Mouse (Mus musculus) embryonic stem cell, embryonic (primary cell): ENCODE results near the gene Fgfr2.

Experiments used
- CTCF ChIA-PET, 4 experiments: fragments of 300-600 bp in 2 of 4; fragments of 350-600 bp in 2 of 4; sonication (Branson Sonifier 250); formaldehyde crosslinking; loops; one replicate each; lab custom pipeline; 2022; ENCODE audit warnings: inconsistent platforms in 2 of 4; lab: Charles Lee
- POLR2A ChIA-PET, 4 experiments: fragments of 300-600 bp in 2 of 4; fragments of 350-600 bp in 2 of 4; sonication (Branson Sonifier 250); formaldehyde crosslinking; loops; one replicate each; lab custom pipeline; 2022; ENCODE audit warnings: antibody characterized with exemption in 4 of 4, inconsistent platforms in 1 of 4; lab: Charles Lee

Gene Fgfr2

DNA sequence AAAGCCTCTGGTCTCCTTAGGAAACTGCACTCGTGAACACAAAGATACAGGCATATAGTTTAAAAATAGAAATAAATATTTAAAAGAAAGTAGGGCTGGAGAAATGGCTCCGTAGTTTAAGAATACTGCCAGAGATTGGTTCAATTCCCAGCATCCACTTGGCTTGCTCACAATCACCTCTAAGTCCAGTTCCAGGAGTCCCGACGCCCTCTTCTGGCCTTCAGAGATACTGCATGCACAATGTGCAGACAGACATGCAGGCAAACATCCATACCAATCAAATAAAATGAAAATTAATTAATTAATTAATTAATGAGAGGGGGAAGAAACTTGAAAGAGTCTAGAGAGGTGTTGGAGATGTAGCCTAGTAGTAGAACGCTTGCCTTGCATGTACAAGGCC is 2856.1 kb downstream of the Fgfr2 start:
- POLR2A ChIA-PET: interaction anchor here in 1 of 4 experiments (6.4 kb wide), 1 partner anchor 15 kb away, joined by 63 read pairs; no protein-coding TSS in a partner anchor
- CTCF ChIA-PET: no interaction called here

DNA sequence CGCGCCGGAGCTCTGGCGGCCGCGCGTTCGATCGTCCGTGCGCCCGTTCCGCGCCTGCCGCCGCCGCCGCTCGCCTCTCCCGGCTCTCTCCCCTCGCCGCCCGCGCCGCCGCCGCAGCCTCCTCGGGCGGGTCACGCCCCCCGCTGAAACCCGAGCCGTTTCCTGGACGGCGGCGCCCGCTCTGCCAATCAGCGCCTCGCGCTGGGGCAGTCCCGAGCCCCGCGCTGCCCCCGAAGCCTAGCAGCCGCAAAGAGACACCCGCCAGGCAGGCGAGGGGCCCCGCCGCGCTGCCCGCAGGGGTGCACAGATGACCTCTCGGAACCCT is 2857.0 kb downstream of the Fgfr2 start:
- ChIA-PET POLR2A (interaction anchor here in 2 of 4 experiments (0.8 to 6.4 kb wide), 5 partner anchors 10 to 612 kb away, joined by 3 to 63 read pairs (median 3); no protein-coding TSS in a partner anchor), CTCF (interaction anchor here in 3 of 4 experiments (0.5 to 0.6 kb wide), 3 partner anchors 11 to 40 kb away, joined by 3 to 8 read pairs (median 6); no protein-coding TSS in a partner anchor)

DNA sequence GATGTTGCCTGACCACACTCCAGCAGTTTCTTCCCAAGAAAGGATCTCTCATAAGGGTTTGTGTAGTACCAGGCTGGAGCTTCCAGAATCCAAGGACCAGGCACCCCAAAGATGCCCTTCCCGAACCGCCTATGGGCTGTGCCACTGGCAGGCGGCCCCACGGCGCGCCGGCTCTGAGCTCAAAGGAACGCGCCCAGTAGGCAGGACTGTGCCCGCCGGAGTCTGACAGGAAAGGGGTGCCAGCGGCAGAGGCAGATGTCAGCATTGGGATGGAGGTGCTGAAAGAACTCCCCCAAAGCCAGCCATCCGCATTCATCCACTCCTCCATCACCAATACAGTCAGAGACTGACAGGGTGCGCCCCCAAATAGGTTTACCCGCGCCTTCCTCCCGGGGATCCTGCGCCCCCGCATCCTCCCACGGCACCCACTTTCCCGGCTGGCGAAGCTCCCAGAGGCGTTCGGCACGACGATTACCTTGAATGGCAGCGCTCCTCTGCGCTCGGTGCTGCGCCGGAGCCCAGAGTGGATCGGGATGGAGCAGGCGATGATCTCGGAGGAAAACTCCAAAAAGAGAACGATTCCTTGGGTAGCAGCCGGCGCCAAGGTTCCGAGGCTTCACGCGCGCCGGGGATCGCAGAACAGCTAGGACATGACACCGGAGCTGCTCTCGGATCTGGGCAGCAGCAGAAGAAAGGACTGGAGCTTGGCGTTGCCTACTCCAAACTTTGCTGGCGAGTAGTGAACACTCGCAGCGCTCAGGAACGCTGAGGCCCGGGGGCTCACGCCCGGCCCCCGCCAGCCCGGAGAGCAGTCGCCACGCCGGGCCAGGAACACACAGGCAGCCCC is 2857.6 kb downstream of the Fgfr2 start:
- ChIA-PET CTCF (interaction anchor here in 3 of 4 experiments (0.5 to 1.5 kb wide), 6 partner anchors 10 to 592 kb away, joined by 3 to 8 read pairs (median 5); no protein-coding TSS in a partner anchor), POLR2A (interaction anchor here in 3 of 4 experiments (0.8 to 6.4 kb wide), 11 partner anchors 10 to 842 kb away, joined by 3 to 63 read pairs (median 3); no protein-coding TSS in a partner anchor)

DNA sequence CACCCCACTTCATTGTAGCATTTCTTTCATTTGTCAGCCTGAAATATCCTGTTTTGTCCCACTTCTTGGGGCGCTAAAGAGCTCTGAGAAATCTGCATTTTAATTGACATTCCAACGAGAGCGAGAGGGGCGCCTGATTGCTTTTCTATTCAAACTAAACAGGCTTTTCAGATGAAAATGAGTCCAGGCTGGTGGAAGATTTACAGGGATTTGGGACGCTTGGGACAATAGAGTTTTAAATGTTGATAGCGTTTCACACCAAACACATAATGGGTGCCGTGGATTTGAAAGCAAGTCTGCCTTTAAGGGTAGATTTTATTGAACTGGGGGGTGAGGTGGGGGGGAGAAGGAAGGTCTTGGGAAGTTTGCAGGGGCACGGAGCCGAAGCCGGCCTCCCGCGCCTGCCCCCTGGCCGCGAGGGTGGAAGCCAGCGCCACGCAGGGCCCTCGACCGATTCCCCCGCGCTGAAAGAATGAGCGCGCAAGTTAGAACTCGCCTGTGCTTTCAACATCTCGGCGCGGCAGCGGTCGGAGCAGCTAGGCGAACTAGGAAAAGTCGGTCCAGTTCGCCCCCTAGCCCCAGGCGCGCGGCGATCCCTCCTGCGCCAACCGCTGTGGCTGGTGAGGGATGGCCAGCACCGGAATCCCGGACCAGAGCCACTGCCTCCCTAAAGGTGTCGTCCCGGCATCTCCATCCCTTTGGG is 2858.4 kb downstream of the Fgfr2 start:
- ChIA-PET POLR2A (interaction anchor here in 3 of 4 experiments (0.6 to 6.4 kb wide), 14 partner anchors 11 to 858 kb away, joined by 3 to 63 read pairs (median 4); partner anchors contain the start of gene Wdr11 (in 1 of the 3)), CTCF (interaction anchor here in 3 of 4 experiments (0.6 to 1.5 kb wide), 6 partner anchors 8 to 1175 kb away, joined by 3 to 6 read pairs (median 3); no protein-coding TSS in a partner anchor)

DNA sequence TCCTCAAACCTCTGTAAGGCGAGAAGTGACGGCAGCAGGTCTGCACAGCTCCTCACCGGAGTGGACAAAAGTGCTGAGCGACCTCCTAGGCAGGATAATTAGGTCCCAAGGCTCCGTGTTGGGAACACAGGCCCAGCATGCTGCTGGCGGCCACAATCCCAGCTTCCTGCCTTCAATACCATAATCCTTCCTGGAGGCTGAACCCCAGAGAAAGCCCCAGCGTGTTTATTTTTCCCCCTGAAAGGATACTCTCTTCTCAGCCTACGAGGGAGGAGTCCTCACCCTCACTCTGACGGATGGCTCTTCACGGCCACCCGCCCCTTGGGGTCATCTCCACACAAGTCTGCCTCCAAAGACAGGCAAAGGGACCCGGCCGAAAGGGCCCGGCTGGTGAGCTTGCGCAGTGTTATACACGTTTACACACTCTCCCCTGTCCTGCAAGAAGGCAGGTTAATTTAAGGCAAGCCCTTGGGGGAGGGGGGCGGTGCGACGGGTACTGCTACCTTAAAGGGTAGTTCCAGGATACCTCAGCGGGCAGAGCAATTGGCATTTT is 2859.3 kb downstream of the Fgfr2 start:
- POLR2A ChIA-PET: interaction anchor here in 3 of 4 experiments (0.5 to 6.4 kb wide), 6 partner anchors 11 to 1753 kb away, joined by 3 to 63 read pairs (median 6); no protein-coding TSS in a partner anchor
- CTCF ChIA-PET: interaction anchor here in 2 of 4 experiments (0.6 to 1.5 kb wide), 4 partner anchors 9 to 1710 kb away, joined by 3 to 6 read pairs (median 3); no protein-coding TSS in a partner anchor

DNA sequence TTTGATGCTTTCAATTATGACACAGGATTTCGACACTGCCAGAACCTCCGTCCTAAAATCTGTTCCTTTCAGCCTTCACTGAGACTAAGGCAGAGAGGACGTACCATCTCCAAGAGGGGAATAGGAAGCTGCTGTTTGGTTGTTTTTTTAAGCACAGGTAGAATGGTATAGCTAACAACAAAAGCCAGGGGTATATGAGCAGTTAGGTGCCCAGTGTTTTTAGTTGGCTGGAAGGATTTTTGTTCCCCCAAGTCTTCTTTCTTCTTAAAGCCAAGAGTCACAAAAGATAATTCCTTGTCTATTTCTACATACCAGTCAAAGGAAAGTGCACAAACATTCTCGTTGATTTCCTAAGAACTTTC is 2859.9 kb downstream of the Fgfr2 start:
- CTCF ChIA-PET: interaction anchor here in 1 of 4 experiments (2.0 kb wide), 1 partner anchor 10 kb away, joined by 6 read pairs; no protein-coding TSS in a partner anchor
- POLR2A ChIA-PET: interaction anchor here in 3 of 4 experiments (0.5 to 6.4 kb wide), 6 partner anchors 10 to 1754 kb away, joined by 3 to 63 read pairs (median 6); no protein-coding TSS in a partner anchor

DNA sequence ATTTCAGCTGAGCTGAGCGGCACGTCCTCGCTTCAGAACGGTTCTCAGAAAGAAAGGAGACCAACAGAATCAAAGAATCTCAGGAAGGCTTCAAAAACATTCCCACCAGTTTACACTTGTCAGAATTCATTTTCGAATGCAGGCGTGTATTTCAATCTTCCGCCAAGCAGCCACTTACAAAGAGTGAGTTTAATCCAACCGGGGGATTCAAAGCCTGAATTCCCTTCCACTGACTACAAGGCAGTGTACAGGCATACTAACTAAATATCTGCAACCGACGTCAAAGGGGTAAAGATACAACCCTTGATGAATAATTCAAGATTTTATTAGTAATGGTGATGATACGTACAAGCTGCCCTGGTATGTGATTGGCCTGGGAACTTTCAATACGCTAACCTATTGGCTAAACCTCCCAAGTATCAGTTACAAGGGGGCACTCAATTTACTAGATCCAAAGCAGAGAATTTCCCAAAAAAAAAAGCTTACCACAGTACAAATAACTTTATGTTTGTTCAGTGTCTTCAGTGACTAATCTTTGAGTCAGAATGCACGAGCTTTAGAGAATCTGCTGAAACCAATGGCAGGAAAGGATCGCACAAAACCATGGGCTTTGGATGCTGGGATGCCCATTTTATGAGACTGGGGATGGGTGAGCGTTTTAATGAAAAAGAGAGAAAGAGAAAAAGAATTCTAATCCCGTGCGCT is 2860.5 kb downstream of the Fgfr2 start:
- CTCF ChIA-PET: interaction anchor here in 1 of 4 experiments (0.9 to 2.0 kb wide), 3 partner anchors 9 to 13 kb away, joined by 3 to 6 read pairs (median 3); no protein-coding TSS in a partner anchor
- POLR2A ChIA-PET: interaction anchor here in 3 of 4 experiments (1.0 to 6.4 kb wide), 5 partner anchors 10 to 11 kb away, joined by 3 to 63 read pairs (median 8); no protein-coding TSS in a partner anchor

DNA sequence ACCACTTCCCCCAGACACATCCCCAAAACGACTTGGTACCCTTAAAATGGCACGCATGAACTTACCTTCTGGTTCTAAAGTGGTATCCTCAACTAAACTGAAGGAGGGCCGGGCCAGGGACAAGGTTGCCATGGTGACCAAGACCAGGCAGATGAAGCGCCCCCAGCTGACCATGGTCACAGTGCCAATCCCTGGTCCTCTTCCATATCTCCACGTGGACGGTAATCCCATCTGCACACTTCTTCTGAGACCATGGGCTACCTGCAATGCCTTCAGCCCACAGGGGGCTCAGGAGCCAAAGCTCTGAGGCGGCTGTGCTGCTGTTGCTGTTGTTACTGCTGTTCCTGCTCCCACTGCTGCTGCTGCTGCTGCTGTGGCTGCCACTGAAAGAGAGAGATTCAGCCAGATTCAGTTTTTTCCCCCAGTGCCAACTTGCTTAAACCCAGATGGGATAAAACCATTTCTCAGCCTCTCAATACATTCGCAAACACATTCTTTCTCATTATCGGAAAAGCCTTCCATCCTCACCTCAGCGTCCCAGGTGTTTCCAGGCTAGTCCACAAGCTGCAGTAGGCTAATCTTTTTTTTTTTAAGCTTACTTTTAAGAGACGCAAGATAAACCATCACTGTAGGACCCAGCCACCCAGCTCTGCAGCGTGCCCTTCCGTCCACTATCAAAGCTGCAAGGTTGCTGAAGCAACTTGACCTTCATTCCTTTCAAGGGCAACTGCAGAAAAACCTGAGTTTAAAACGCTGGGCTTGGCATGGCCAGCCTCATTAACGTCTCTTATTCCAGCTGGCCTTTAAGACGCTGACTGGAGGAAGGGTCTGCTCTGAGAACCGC is 2861.2 kb downstream of the Fgfr2 start:
- POLR2A ChIA-PET: interaction anchor here in 3 of 4 experiments (0.6 to 6.4 kb wide), 6 partner anchors 10 to 275 kb away, joined by 3 to 63 read pairs (median 4); no protein-coding TSS in a partner anchor
- CTCF ChIA-PET: interaction anchor here in 1 of 4 experiments (0.9 to 2.0 kb wide), 4 partner anchors 8 to 40 kb away, joined by 3 to 6 read pairs (median 4); no protein-coding TSS in a partner anchor

DNA sequence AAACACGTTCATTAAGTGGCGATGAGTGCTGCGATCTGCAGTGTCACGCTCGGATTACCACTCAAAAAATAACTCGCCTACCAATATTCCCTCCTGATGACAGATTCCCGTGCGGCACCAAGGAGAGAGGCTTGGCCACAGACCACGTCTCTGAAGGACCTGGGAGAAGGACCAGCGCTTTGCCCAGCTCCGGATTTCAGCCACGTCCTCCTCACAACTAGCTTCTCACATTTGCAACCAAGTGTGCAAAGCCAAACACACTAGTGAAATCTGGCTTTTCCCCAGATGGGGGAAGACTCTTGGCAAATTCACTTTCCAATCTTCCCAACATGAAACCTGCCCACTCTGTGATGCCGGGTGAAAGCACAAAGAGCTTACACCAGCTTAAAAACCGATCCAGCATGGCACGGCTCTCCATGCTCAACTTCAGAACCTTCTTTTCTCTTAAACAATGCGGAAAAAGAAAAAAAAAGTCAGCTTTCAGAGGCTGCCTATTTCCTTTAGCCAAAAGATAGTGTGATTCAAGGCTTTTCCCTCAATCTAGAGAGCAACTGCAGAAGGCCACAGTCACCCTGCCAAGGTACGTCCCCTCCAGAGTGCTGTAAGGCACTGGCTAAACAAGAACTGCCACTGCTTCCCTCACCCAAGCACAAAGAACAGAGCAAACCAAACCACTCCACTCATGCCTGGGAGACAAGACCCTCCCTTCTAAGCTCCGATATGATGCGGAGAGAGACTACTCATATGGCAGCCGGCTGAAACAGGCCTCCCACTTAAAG is 2862.1 kb downstream of the Fgfr2 start:
- CTCF ChIA-PET: interaction anchor here in 1 of 4 experiments (1.1 to 2.0 kb wide), 2 partner anchors 7 to 39 kb away, joined by 4 to 6 read pairs; no protein-coding TSS in a partner anchor
- POLR2A ChIA-PET: interaction anchor here in 3 of 4 experiments (0.6 to 6.4 kb wide), 5 partner anchors 9 to 150 kb away, joined by 3 to 63 read pairs (median 3); no protein-coding TSS in a partner anchor

DNA sequence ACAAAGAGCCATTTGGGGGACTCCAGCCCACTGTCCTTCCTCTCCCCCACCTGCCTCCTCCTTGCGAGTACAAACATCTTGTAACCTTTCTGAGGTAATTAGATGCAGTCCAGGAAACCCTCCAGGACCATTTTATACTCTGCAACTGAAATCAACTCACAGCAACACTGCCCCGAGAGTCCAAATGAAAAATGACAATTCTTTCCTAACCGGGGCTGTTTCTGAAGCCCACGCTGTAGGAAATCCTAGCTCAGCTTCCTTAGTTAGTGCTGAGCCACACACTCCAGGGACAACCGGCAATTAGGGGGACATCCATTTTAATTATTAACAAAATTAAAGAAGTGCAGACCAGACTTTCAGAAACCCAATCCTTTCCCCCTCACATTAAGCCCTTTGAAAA is 2863.1 kb downstream of the Fgfr2 start:
- POLR2A ChIA-PET: interaction anchor here in 1 of 4 experiments (1.1 kb wide), 1 partner anchor 9 kb away, joined by 3 read pairs; no protein-coding TSS in a partner anchor
- CTCF ChIA-PET: interaction anchor here in 1 of 4 experiments (0.6 kb wide), 1 partner anchor 289 kb away, joined by 6 read pairs; no protein-coding TSS in a partner anchor

DNA sequence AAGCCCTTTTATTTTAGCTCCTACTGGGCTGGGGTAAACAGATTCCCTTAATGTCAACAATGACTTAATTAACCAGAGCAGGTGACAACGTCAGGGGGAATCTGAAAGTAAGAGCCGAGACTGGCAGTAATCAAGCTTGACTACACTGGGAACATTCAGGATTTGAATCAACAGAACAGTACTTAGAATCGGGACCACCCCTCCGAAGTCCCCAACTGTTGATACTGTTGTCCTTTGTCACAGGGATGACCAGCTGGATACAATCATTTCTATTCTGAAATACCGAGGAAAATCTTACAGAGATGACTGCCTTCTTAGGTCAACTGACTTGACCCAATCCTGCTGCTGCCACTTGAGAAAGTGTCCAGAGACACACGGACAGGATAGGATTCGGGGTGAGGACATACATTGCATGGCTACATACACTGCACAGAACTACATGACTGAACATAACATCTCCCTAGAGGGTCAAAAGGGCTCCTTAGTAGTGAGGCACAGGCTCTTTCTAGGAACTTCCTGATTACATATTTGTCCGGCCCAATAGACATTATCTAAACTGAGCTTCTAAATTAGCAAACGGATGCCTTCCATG is 2864.3 kb downstream of the Fgfr2 start:
- CTCF ChIA-PET: interaction anchor here in 1 of 4 experiments (0.6 kb wide), 2 partner anchors 37 to 90 kb away, joined by 3 read pairs; no protein-coding TSS in a partner anchor
- POLR2A ChIA-PET: interaction anchor here in 1 of 4 experiments (0.9 kb wide), 1 partner anchor 15 kb away, joined by 3 read pairs; no protein-coding TSS in a partner anchor

DNA sequence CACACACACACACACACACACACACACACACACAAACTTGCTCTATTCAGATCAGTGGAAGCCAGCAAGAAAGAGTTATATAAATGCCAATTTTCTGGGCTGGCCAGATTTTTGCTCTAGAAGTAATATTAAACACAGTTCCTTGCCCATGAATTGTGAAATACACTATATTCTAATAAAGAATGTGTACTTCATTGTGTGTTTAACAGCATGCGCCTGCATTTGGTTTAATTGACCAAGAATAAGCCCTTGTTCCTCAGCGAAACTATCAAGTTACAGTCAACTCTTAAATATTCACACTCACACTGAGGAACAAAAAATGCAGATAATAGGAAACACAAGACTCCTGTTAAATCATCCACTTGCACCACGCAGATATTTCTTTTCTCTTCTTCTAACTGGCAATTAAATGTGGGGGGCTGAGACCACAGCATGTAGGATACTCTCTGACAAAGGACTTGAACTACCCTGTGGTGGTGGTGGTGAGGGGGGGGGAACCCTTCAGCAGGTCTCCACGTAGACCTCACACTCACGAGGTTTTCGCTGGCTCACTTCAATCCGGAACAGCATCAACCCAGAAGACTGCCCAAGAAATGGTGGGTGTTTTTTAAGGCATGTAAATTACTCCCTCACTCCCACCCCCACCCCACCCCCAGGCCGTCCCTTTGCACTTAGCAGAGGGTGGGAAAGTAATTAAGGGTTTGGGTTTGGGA is 2865.0 kb downstream of the Fgfr2 start:
- CTCF ChIA-PET: interaction anchor here in 1 of 4 experiments (0.6 kb wide), 2 partner anchors 38 to 90 kb away, joined by 3 read pairs; no protein-coding TSS in a partner anchor
- POLR2A ChIA-PET: interaction anchor here in 1 of 4 experiments (0.7 to 0.9 kb wide), 2 partner anchors 15 to 16 kb away, joined by 3 read pairs; no protein-coding TSS in a partner anchor

DNA sequence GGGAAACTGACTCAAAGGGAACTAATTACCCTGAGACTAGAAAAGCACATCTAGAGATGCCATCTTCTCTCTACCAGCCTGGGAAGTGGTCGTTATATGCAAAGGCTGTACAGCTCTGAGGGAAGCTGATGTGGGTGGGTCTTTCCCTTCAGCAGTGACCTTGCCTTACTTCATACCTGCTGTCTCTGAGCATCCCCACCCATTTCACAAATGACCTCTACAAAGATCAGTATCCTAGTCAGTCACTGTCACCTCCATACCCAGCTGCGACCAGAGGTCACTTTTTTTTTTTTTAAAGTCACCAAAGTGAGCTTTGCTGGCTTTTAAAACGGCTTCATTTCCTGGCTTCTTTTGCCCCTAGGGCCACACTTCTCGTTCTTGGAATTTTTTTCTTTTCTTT is 2869.9 kb downstream of the Fgfr2 start:
- ChIA-PET POLR2A (interaction anchor here (0.5 to 6.5 kb wide), 12 partner anchors 10 to 1420 kb away, joined by 3 to 63 read pairs (median 3); no protein-coding TSS in a partner anchor), CTCF (interaction anchor here in 2 of 4 experiments (0.6 to 1.5 kb wide), 2 partner anchors 9 to 1690 kb away, joined by 4 to 6 read pairs; no protein-coding TSS in a partner anchor)
